Mouse (Mus musculus) gastrocnemius, postnatal 36 days (tissue): ENCODE results near the gene Mnt. TPM values are rescaled to one million over a fixed set of nuclear protein-coding genes. Genes with fewer than 3 reads are reported as not detected.

Source experiments
- DNase-seq, 2 experiments: peaks; one replicate each; pipeline ENCODE4 v3.0.0; 2022
- intact Hi-C: fragments of 180-260 bp; cut with DNase I; formaldehyde crosslinking; loops from one replicate; pipeline ENCODE4 v1.15.1; 2025
- microRNA-seq, 2 experiments: library from miRNA; unstranded; fragments of <30 nt; microRNA quantifications; one replicate each; pipeline ENCODE4 v1.2.0; 2021
- total RNA-seq, 2 experiments: library from RNA; stranded (reverse); gene quantifications; 2 replicates each; pipeline ENCODE4 v1.2.3; 2021

Gene Mnt
- total RNA-seq, 2 experiments from 2014 or later, result 6.4 to 7.1 TPM

- no peak for DNase-seq
- intact Hi-C loops, result no loop called here
Observed at GRCm38 (mm10) chr11:74881979-74882378, 51.3 kb downstream of the Mnt start.

GRCm38 (mm10) chr11:74883098-74883497 lies 52.4 kb downstream of the Mnt start:
- intact Hi-C loops, result no loop called here
- no peak for DNase-seq

GRCm38 (mm10) chr11:74894619-74895018 lies 63.9 kb downstream of the Mnt start:
- DNase-seq, result no peak
- intact Hi-C loops, result no loop called here

Small RNAs within 50 kb of the gene (microRNA-seq; reads per million reads assigned to microRNA genes)
- gene Mir6926, result 0 reads per million in 2 experiments

Other genes with a start within 250 kb of the Mnt start
- 10 to 100 TPM in 1 of 2 experiments, 1 to 10 TPM in 1; 9.7 to 12.4 TPM for gene Rap1gap2, start 220.0 kb upstream of the Mnt start, total RNA-seq
- gene Ccdc92b, start 211.3 kb upstream of the Mnt start, total RNA-seq, result under 1 TPM; 0.05 to 0.10 TPM
- 10 to 100 TPM; 88.1 to 96.6 TPM for gene Cluh, start 181.4 kb upstream of the Mnt start, total RNA-seq
- 100 to 1,000 TPM; 108 to 109 TPM for gene Pafah1b1, start 106.2 kb upstream of the Mnt start, total RNA-seq
- gene Mettl16, start 60.1 kb upstream of the Mnt start, total RNA-seq, result 10 to 100 TPM in 1 of 2 experiments, 1 to 10 TPM in 1; 8.5 to 10.3 TPM
- 1 to 10 TPM; 1.4 to 1.9 TPM for gene Sgsm2, start 66.1 kb downstream of the Mnt start, total RNA-seq
- gene Tsr1, start 67.2 kb downstream of the Mnt start, total RNA-seq, result 10 to 100 TPM; 16.8 to 25.2 TPM
- 10 to 100 TPM in 1 of 2 experiments, 1 to 10 TPM in 1; 8.4 to 11.4 TPM for gene Smg6, start 94.9 kb downstream of the Mnt start, total RNA-seq
- gene Srr, start 95.0 kb downstream of the Mnt start, total RNA-seq, result 10 to 100 TPM; 18.6 to 18.9 TPM